In genomic region chr5:119273615-119274014, GRCm38 (mm10) we compare ENCODE assay signal across 20 mouse cellular contexts.
DNase-seq lines count a peak whose midpoint lies in the region; TF ChIP-seq lines count a peak whose summit lies in the region.
"Had no signal": no experiment of that assay in that cellular context is flagged by ENCODE, and none has a peak within 500 bp of the region (broad histone marks: within the 10 kb centered on the region; RNA-seq: fewer than 3 reads in every experiment).

No protein-coding gene starts in this region.

- no peak for TF ChIP-seq POLR2A in myocyte (IDR thresholded peaks at IDR 0.05; ENCODE audit: insufficient read length, low read depth)

- no peak overlapping the region for H3K4me3 ChIP-seq in C2C12 (ENCODE audit: insufficient read depth, poor library complexity, severe bottlenecking)
- H3K4me3 ChIP-seq in myocyte: peak overlapping the region; percentile 9
- H3K4me3 ChIP-seq: embryonic facial prominence, embryonic 10.5 days; embryonic facial prominence, embryonic 12.5 days; forebrain, embryonic 13.5 days; forebrain, embryonic 15.5 days had no signal

- H3ac ChIP-seq in C2C12 (ENCODE audit: control insufficient read depth, insufficient read length, low read depth) (no peak overlapping the region), myocyte (ENCODE audit: control insufficient read depth, insufficient read length) (no peak overlapping the region)

- no peaks in the 10 kb centered on the region for H3K79me3 ChIP-seq in C2C12 (ENCODE audit: low read depth)

- H3K4me2 ChIP-seq in myocyte (ENCODE audit: low read depth): peak overlapping the region; percentile 57
- H3K4me2 ChIP-seq: embryonic facial prominence, embryonic 12.5 days; forebrain, embryonic 13.5 days; forebrain, embryonic 15.5 days had no signal

- no peak for TF ChIP-seq CTCF in C2C12 (IDR thresholded peaks at IDR 0.05; ENCODE audit: control insufficient read depth, insufficient read depth, insufficient read length)

- DNase-seq in 3T3-L1 (ENCODE audit: low read depth, low spot score): peak; percentile 9
- no peak for DNase-seq in right cerebral cortex, postnatal 25 days
- DNase-seq in spleen, adult 18-20 months: no peak
- DNase-seq: adrenal gland, adult 8-10 months; adrenal gland, postnatal 14 days; adrenal gland, postnatal 36 days; B cell, adult 2 months; cerebellum, adult 11-12 months; cerebellum, adult 2 months; cerebellum, adult 9-10 months; cerebellum, postnatal 10 days; cerebellum, postnatal 25 days; forebrain, postnatal 0 days had no signal

- H3K79me2 ChIP-seq in C2C12 (ENCODE audit: control insufficient read depth, insufficient read depth): no peaks in the 10 kb centered on the region
- no peaks in the 10 kb centered on the region for H3K79me2 ChIP-seq in myocyte (ENCODE audit: control insufficient read depth, insufficient read depth)

- no peaks in the 10 kb centered on the region for H3K36me3 ChIP-seq in C2C12 (ENCODE audit: control insufficient read depth, insufficient read depth)
- no peaks in the 10 kb centered on the region for H3K36me3 ChIP-seq in myocyte (ENCODE audit: control insufficient read depth, insufficient read depth)
- H3K36me3 ChIP-seq: embryonic facial prominence, embryonic 10.5 days; embryonic facial prominence, embryonic 12.5 days; forebrain, embryonic 15.5 days had no signal

- no peaks in the 10 kb centered on the region for H3K27me3 ChIP-seq in C2C12 (ENCODE audit: control insufficient read depth, insufficient read depth, insufficient read length)
- no peaks in the 10 kb centered on the region for H3K27me3 ChIP-seq in myocyte (ENCODE audit: control insufficient read depth, insufficient read depth, insufficient read length)
- H3K27me3 ChIP-seq: embryonic facial prominence, embryonic 12.5 days; forebrain, embryonic 13.5 days; forebrain, embryonic 15.5 days; Patski had no signal

TF ChIP-seq in C2C12, 6 proteins besides CTCF, POLR2A, EP300 and RAD21:
- no peak for TF ChIP-seq FOSL1 (IDR thresholded peaks at IDR 0.05; ENCODE audit: insufficient read depth, low read length, poor library complexity, severe bottlenecking)
- peak; percentile 80 for TF ChIP-seq MYOD1 (IDR thresholded peaks at IDR 0.05; ENCODE audit: control insufficient read depth, insufficient read length, low read depth)

TF ChIP-seq in myocyte, 11 proteins besides CTCF, POLR2A, EP300 and RAD21:
- TF ChIP-seq CEBPB (IDR thresholded peaks at IDR 0.05; ENCODE audit: insufficient read depth, poor library complexity, severe bottlenecking) (no peak), MYOD1 (IDR thresholded peaks at IDR 0.05; ENCODE audit: control insufficient read depth in 1 of 3, insufficient read length in 2 of 3, low read depth in 2 of 3) (peak in 2 of 3 experiments; percentile 65 to 83), SRF (IDR thresholded peaks at IDR 0.05; ENCODE audit: control insufficient read depth, insufficient read length, low read depth) (no peak), MYOG (IDR thresholded peaks at IDR 0.05; ENCODE audit: control insufficient read depth in 1 of 3, insufficient read depth in 1 of 3, insufficient read length in 2 of 3, low read depth in 2 of 3) (peak in 1 of 3 experiments; percentile 48), USF1 (IDR thresholded peaks at IDR 0.05; ENCODE audit: low read depth) (no peak), REST (IDR thresholded peaks at IDR 0.05; ENCODE audit: insufficient read depth, insufficient read length) (no peak)
